ENCODE assay signal across 8 mouse cellular contexts in the genomic region with DNA sequence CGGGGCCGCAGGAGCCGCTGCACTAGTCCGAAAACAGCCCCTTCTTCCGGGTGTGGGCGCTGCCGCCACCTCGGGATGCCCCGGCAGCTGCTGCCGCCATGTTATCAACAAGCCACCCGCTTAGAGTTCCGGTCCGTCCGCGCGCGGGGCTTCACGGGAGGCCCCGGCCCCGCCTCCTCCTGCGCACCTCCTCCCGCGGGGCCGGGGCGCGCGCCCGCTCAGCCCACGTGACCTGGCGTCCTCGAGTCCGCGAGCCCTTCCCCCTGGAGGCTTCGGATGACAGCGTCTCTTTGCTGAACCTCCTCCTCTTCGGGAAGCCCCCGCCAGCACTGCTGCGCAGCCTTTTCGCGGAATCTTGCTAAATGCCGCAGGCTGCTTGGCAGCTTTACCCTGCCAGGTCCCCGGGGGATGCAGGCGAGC. TPM values are rescaled to one million over a fixed set of nuclear protein-coding genes. Genes with fewer than 3 reads are reported as not detected.
DNase-seq lines count a peak whose midpoint lies in the region; ATAC-seq lines count a peak whose summit lies in the region.

Gene Akap10, minus strand, starts transcription at position 155 of the 420 bp plus-strand sequence.

- no peaks in the 10 kb centered on the region for H3K27me3 ChIP-seq in intestine, embryonic 14.5 days (replicated peaks; ENCODE audit: control insufficient read depth, insufficient read depth, low read length)

- no peaks in the 10 kb centered on the region for H3K9me3 ChIP-seq in intestine, embryonic 14.5 days (ENCODE audit: control insufficient read depth, low read length)

- H3K4me2 ChIP-seq in intestine, embryonic 14.5 days (ENCODE audit: low read length): peak within 1 kb of the TSS; percentile 83

- intact Hi-C loops in left cerebral cortex, postnatal 14 days (cut with DNase I): no loop called here

- peak; percentile 94 for ATAC-seq in intestine, embryonic 14.5 days (replicated peaks; ENCODE audit: low FRiP score, low TSS enrichment, low read depth)

- DNase-seq in adrenal gland, adult 18-20 months (ENCODE audit: low spot score in 2 of 2): peak; percentile 90 to 92
- peak; percentile 99 for DNase-seq in embryo, embryonic 11 days
- DNase-seq in gastrocnemius, postnatal 25 days: peak; percentile 95
- DNase-seq in intestine, embryonic 14.5 days (ENCODE audit: low spot score): peak; percentile 93
- DNase-seq in left cerebral cortex, postnatal 14 days (ENCODE audit: low spot score in 2 of 2): peak; percentile 96
- DNase-seq in mesoderm, embryonic 11.5 days (ENCODE audit: low read depth, low spot score): peak; percentile 93
- peak; percentile 92 to 94 for DNase-seq in right cerebral cortex, postnatal 36 days (ENCODE audit: low spot score in 2 of 2)
- DNase-seq in yolk sac, embryonic 10.5 days (ENCODE audit: low spot score): peak; percentile 93

- peak within 1 kb of the TSS; percentile 88 for H3K9ac ChIP-seq in intestine, embryonic 14.5 days (ENCODE audit: low read length)

- peak within 1 kb of the TSS; percentile 94 for H3K27ac ChIP-seq in intestine, embryonic 14.5 days (ENCODE audit: low read depth)

- peaks cover 18% of the 10 kb centered on the region; the same call in 1 of the 2 replicates for H3K4me1 ChIP-seq in intestine, embryonic 14.5 days (replicated peaks; ENCODE audit: control insufficient read depth, insufficient read depth, low read length)

- no peaks in the 10 kb centered on the region for H3K36me3 ChIP-seq in intestine, embryonic 14.5 days (ENCODE audit: control insufficient read depth, insufficient read depth, low read length)

- WGBS in intestine, embryonic 14.5 days: under 1% methylated on average over 29 of the region's 43 CpGs

- peak within 1 kb of the TSS; percentile 87 for H3K4me3 ChIP-seq in intestine, embryonic 14.5 days (ENCODE audit: low read depth, low read length)

RNA-seq across cellular contexts. Expression of gene Akap10, which starts in this region (rescaled TPM):
- 10 to 100 TPM; 25.3 to 26.0 TPM for total RNA-seq in adrenal gland, adult 18-20 months (2021)
- total RNA-seq in gastrocnemius, postnatal 25 days (2021): 1 to 10 TPM; 6.6 to 9.8 TPM
- polyA plus RNA-seq in intestine, embryonic 14.5 days (2014; fragmentation: Nextera tagmentation; extraction: Ambion mirVana): 17.8 and 18.2 TPM in 2 replicates
- 10 to 100 TPM; 29.0 to 30.8 TPM for total RNA-seq in left cerebral cortex, postnatal 14 days (2021)

Comparison
In these comparisons a context has a peak if more than half of its experiments do, and no peak if none do; other contexts are left out.
1. Peak in every context shown above with its lines: DNase-seq, ATAC-seq, H3K4me3 ChIP-seq and H3K27ac ChIP-seq.